Mouse (Mus musculus): ENCODE results near the gene Hsp90b1.
A peak's percentile ranks its signal among the peaks of the same experiment; 100 is the strongest.

- TF ChIP-seq CTCF (IDR thresholded peaks at IDR 0.05; ENCODE audit: low read depth) (peak; percentile 75), EP300 (IDR thresholded peaks at IDR 0.05; ENCODE audit: low read depth) (no peak)
Observed at GRCm38 (mm10) chr10:86730823-86731499, 25.7 kb upstream of the Hsp90b1 start.
